Mouse (Mus musculus) liver, adult 2 months (tissue): Measurements from ENCODE around the gene H3f3a. TPM values are rescaled to one million over a fixed set of nuclear protein-coding genes. Genes with fewer than 3 reads are reported as not detected.

ENCODE experiments used
- DNase-seq: peaks from one replicate; pipeline ENCODE4 v3.0.0-alpha.2; 2011; ENCODE audit warnings: low read depth, low spot score; ENCODE audit errors: extremely low read depth
- H3K27ac ChIP-seq: fragments of 200-500 bp; replicated peaks from 2 replicates; pipeline ENCODE4 v1.5.1; 2012; ENCODE audit warnings: low read depth, mild to moderate bottlenecking, control low read depth, inconsistent platforms, low read length; ENCODE audit not compliant: insufficient read depth
- H3K27me3 ChIP-seq: fragments of 200-500 bp; 2 replicates; pipeline ENCODE4 v1.6.1; 2012; ENCODE audit warnings: mild to moderate bottlenecking, moderate library complexity, low read length, inconsistent platforms; ENCODE audit not compliant: control insufficient read depth, insufficient read depth
- H3K36me3 ChIP-seq: fragments of 200-500 bp; 2 replicates; pipeline ENCODE4 v1.6.1; 2012; ENCODE audit warnings: low read length, inconsistent platforms; ENCODE audit not compliant: control insufficient read depth, insufficient read depth
- H3K4me1 ChIP-seq: fragments of 200-500 bp; 2 replicates; pipeline ENCODE4 v1.6.1; 2011; ENCODE audit warnings: low read length; ENCODE audit not compliant: control insufficient read depth, insufficient read depth
- H3K4me3 ChIP-seq: fragments of 200-500 bp; 2 replicates; pipeline ENCODE4 v1.5.1; 2011; ENCODE audit warnings: low read depth, mild to moderate bottlenecking, control low read depth, low read length, moderate library complexity; ENCODE audit not compliant: insufficient read depth
- H3K79me2 ChIP-seq: fragments of 200-500 bp; 2 replicates; pipeline ENCODE4 v1.6.1; 2012; ENCODE audit warnings: inconsistent platforms, mild to moderate bottlenecking, low read length, moderate library complexity; ENCODE audit not compliant: control insufficient read depth, insufficient read depth
- H3K9ac ChIP-seq: fragments of 200-500 bp; 2 replicates; pipeline ENCODE4 v1.6.1; 2012; ENCODE audit warnings: low read depth, mild to moderate bottlenecking, control low read depth, inconsistent platforms, low read length
- CTCF ChIP-seq: fragments of 200-500 bp; IDR thresholded peaks from 2 replicates; pipeline ENCODE4 v1.5.1; 2011; ENCODE audit warnings: low read depth, low read length, control low read depth
- POLR2A ChIP-seq: fragments of 200-500 bp; IDR thresholded peaks from 2 replicates; pipeline ENCODE4 v1.6.1; 2011; ENCODE audit warnings: low read length, control low read depth; ENCODE audit not compliant: insufficient read depth; ENCODE audit errors: extremely low read depth
- WGBS: fragments of 180-500 bp; shearing (Covaris S2); methylation state at CpG from one replicate; pipeline ENCODE4 v1.1.7; 2018; 5-methylcytosine and 5-hydroxymethylcytosine counted together
- polyA plus RNA-seq: library from polyadenylated mRNA; depleted of rRNA; stranded (reverse); fragments of >200 nt; gene quantifications from 2 replicates; pipeline ENCODE4 v1.2.3, GENCODE M21; 2012
- total RNA-seq: library from RNA; depleted of rRNA; stranded (reverse); fragments of >200 nt; gene quantifications from 2 replicates; pipeline ENCODE4 v1.2.3, GENCODE M21; 2014

Gene H3f3a
- total and polyA plus RNA-seq, 2 experiments = 147 to 264 TPM

DNA sequence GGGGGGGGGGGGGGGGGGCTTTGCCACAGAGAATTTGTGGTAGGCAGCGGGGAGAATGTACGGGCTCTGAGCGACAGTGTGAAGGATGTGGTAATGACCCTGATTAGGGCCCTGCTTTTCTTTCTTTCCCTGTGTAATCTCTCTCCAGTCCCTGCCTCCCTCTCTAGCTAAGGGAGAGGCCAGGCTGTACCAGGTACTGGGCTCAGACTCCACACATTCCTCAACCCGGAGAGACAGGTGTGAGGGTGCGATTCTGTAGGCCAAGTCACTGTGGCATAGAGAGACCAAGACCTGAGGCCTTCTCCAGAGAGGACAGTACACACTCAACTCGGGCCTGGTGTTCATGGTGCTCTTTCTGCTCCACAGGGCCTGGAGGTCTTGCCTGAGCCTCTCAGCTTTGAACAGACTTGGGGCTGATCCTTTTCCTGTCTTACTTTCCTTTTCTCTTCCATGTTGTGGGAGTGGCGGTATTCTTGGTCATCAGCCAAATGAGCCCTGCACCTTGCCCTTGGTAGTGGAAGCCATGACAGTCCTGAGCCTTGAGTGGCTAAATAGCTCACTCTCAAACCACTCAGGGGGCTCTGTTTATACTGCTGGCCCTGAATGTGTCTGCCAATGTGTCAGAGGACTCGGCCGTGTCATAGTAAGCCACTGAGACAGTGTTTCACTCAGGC is 30.7 kb downstream of the H3f3a start:
- Histone ChIP-seq H3K4me3 (no peak overlapping the region), H3K36me3 (no peaks in the 10 kb centered on the region), H3K9ac (no peak overlapping the region), H3K79me2 (no peaks in the 10 kb centered on the region), H3K27me3 (no peaks in the 10 kb centered on the region), H3K27ac (no peak overlapping the region), H3K4me1 (no peaks in the 10 kb centered on the region; the same call in 1 of the 2 replicates)
- TF ChIP-seq POLR2A (no peak), CTCF (no peak)
- WGBS = 79% methylated on average over 9 of the region's 9 CpGs
- DNase-seq = no peak

DNA sequence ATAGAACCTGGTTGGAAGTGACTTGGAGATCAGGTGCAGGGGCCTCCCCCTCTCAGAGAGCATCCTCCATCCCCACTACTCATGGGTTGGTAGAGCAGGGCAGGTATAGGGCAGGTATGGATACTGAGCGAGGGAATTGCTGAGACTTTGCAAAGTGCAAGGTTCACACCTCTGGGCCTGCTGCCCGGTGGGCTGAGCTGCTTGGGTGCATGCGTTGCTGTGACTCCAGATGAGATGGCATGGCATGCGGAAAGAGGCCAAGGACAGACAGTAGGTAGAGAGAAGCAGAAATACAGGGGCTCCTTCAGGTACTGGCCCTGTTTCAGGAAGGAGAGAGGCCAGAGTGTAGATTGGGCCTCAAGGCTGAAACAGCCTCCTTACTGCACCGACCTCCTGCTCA is 32.5 kb downstream of the H3f3a start:
- H3K36me3 ChIP-seq = no peaks in the 10 kb centered on the region
- TF ChIP-seq POLR2A (no peak), CTCF (no peak)
- H3K4me3 ChIP-seq = no peak overlapping the region
- 58% methylated on average over 5 of the region's 5 CpGs for WGBS
- no peak overlapping the region for H3K27ac ChIP-seq
- H3K79me2 ChIP-seq = no peaks in the 10 kb centered on the region
- no peaks in the 10 kb centered on the region for H3K27me3 ChIP-seq
- H3K4me1 ChIP-seq = no peaks in the 10 kb centered on the region; the same call in 1 of the 2 replicates
- no peak for DNase-seq
- no peak overlapping the region for H3K9ac ChIP-seq

DNA sequence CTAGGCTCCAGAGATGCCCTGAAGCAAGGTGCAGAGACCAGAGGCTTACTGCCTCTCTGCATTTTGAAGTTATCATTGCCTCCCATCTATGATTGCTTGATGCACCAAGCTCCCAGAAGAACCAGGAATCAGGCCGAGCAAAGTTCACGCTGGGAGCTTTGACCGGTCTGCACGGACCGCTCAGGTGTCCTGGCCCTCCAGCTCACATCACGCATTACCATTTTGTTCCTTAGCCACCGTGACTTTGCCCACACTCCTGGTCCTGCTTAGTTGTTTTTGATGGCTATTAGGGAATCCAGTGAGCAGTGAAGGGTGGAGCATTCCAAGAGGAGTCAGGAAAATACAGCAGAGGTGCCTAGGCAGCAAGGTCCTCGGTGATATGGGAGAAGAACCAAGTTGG is 33.5 kb downstream of the H3f3a start:
- H3K27ac ChIP-seq = no peak overlapping the region
- DNase-seq = peak; percentile 31
- no peak for TF ChIP-seq CTCF
- no peak for TF ChIP-seq POLR2A

DNA sequence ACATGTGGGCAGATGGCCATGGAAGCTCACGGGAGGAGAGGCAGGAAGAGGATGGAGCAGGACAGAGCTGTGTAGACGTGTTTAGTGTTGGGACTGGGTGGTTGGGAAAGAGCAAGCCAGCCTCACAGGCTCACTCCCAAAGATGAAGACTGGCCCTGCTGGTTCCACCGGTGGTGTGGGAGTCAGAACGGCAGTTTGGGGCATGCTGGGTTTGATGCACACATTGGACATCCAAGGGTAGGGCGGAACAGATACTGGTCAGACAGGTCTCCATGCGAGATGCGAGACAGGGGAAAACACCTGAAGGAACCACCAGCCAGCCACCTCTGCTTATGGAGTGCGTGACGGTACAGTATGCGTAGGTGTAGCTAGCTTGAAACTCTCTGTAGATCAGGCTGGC is 34.8 kb downstream of the H3f3a start:
- no peak for DNase-seq
- Histone ChIP-seq H3K36me3 (no peaks in the 10 kb centered on the region), H3K4me1 (no peaks in the 10 kb centered on the region; the same call in 1 of the 2 replicates), H3K27me3 (no peaks in the 10 kb centered on the region), H3K79me2 (no peaks in the 10 kb centered on the region), H3K4me3 (no peak overlapping the region), H3K9ac (no peak overlapping the region), H3K27ac (no peak overlapping the region)
- 80% methylated on average over 10 of the region's 10 CpGs for WGBS
- TF ChIP-seq CTCF (no peak), POLR2A (no peak)

More for the DNA sequence above, 33.5 kb downstream of the H3f3a start:
- Histone ChIP-seq H3K79me2 (no peaks in the 10 kb centered on the region), H3K4me3 (no peak overlapping the region), H3K9ac (no peak overlapping the region), H3K27me3 (no peaks in the 10 kb centered on the region), H3K4me1 (no peaks in the 10 kb centered on the region; the same call in 1 of the 2 replicates), H3K36me3 (no peaks in the 10 kb centered on the region)
- WGBS = 49% methylated on average over 8 of the region's 8 CpGs

DNA sequence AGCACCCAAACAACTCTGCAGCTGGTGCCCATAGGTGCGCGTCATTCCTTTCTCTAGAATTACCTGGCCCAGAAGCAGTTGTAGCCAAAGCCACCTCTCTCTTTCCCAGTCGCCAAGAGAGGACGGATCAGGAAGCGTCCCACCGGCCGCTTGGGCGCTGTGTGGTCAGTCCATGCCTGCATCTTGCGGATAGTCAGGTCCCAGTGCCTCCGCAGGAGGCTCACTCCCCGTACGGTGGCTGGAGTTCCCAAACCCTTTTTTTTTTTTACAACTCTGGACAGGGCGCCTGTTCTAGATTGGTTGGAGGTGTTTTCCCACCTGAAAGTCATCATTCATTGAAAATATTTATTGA is 35.4 kb downstream of the H3f3a start:
- 2% methylated on average over 13 of the region's 13 CpGs for WGBS
- DNase-seq = no peak
- no peaks in the 10 kb centered on the region for H3K36me3 ChIP-seq

More for the DNA sequence above, 35.4 kb downstream of the H3f3a start:
- peak overlapping the region; percentile 65 for H3K27ac ChIP-seq
- no peaks in the 10 kb centered on the region for H3K27me3 ChIP-seq
- H3K4me3 ChIP-seq = peak overlapping the region; percentile 67
- no peaks in the 10 kb centered on the region for H3K79me2 ChIP-seq
- no peak for TF ChIP-seq CTCF
- TF ChIP-seq POLR2A = no peak
- H3K4me1 ChIP-seq = no peaks in the 10 kb centered on the region; the same call in 1 of the 2 replicates
- H3K9ac ChIP-seq = peak overlapping the region; percentile 69
